Mouse (Mus musculus) hindbrain, embryonic 13.5 days (tissue): Measurements from ENCODE around the gene Orai2. TPM values are rescaled to one million over a fixed set of nuclear protein-coding genes. Genes with fewer than 3 reads are reported as not detected.

ENCODE experiments used
- ATAC-seq: fragments of 200-750 bp; cut with Nextera tagmentation; 2 replicates; pipeline ENCODE4 v1.8.0; 2017; ENCODE audit warnings: moderate TSS enrichment; ENCODE audit not compliant: low FRiP score
- H3K27ac ChIP-seq: fragments of 300-500 bp; sonication (generic); 2 replicates; pipeline ENCODE4 v1.5.1; 2015; ENCODE audit warnings: inconsistent platforms, mild to moderate bottlenecking, moderate library complexity
- H3K27me3 ChIP-seq: fragments of 300-500 bp; sonication (generic); 2 replicates; pipeline ENCODE4 v1.6.1; 2015; ENCODE audit warnings: mild to moderate bottlenecking, inconsistent platforms
- H3K36me3 ChIP-seq: fragments of 300-500 bp; sonication (generic); 2 replicates; pipeline ENCODE4 v1.6.1; 2015; ENCODE audit warnings: mild to moderate bottlenecking, inconsistent platforms
- H3K4me1 ChIP-seq: fragments of 300-500 bp; sonication (generic); replicated peaks from 2 replicates; pipeline ENCODE4 v1.6.1; 2015; ENCODE audit warnings: inconsistent platforms
- H3K4me2 ChIP-seq: fragments of 300-500 bp; sonication (generic); 2 replicates; pipeline ENCODE4 v1.6.1; 2015; ENCODE audit warnings: inconsistent platforms, mild to moderate bottlenecking, moderate library complexity
- H3K4me3 ChIP-seq: fragments of 300-500 bp; sonication (generic); 2 replicates; pipeline ENCODE4 v1.5.1; 2015; ENCODE audit warnings: mild to moderate bottlenecking, inconsistent platforms
- H3K9ac ChIP-seq: fragments of 300-500 bp; sonication (generic); 2 replicates; pipeline ENCODE4 v1.6.1; 2015; ENCODE audit warnings: mild to moderate bottlenecking, inconsistent platforms
- H3K9me3 ChIP-seq: fragments of 300-500 bp; sonication (generic); 2 replicates; pipeline ENCODE4 v1.6.1; 2016; ENCODE audit warnings: inconsistent platforms
- WGBS: fragments of 180-500 bp; shearing (Covaris S2); methylation state at CpG from one replicate; pipeline ENCODE4 v1.1.7; 2015; 5-methylcytosine and 5-hydroxymethylcytosine counted together
- polyA plus RNA-seq: library from polyadenylated mRNA; unstranded; fragments of >200 nt; fragmentation: Nextera tagmentation; extraction: Ambion mirVana; gene quantifications from 2 replicates; pipeline ENCODE4 v1.2.1, GENCODE M21; 2015

The Orai2 gene
- polyA plus RNA-seq, 1 experiment from 2014 or later: 34.0 TPM

GRCm38 (mm10) chr5:136199526-136199925, 29.0 kb upstream of the Orai2 start:
- peak overlapping the region; percentile 98 for H3K4me3 ChIP-seq
- H3K9me3 ChIP-seq: 0 out of 2 replicates have a peak, but pooled peaks cover 3% of the 10 kb centered on the region
- H3K4me2 ChIP-seq: peak overlapping the region; percentile 95
- peaks cover 18% of the 10 kb centered on the region for H3K4me1 ChIP-seq
- peak overlapping the region; percentile 94 for H3K9ac ChIP-seq
- H3K36me3 ChIP-seq: peaks cover 26% of the 10 kb centered on the region
- ATAC-seq: no peak
- no peaks in the 10 kb centered on the region for H3K27me3 ChIP-seq
- 32% methylated on average over 11 of the region's 11 CpGs for WGBS
- H3K27ac ChIP-seq: peak overlapping the region; percentile 89; the same call in 1 of the 2 replicates

- Histone ChIP-seq H3K9ac (peak within 1 kb of the TSS; percentile 94), H3K9me3 (0 out of 2 replicates have a peak, but pooled peaks cover 3% of the 10 kb centered on the region), H3K4me2 (peak within 1 kb of the TSS; percentile 95), H3K4me1 (peaks cover 18% of the 10 kb centered on the region), H3K27me3 (no peaks in the 10 kb centered on the region), H3K36me3 (peaks cover 34% of the 10 kb centered on the region), H3K27ac (peak within 1 kb of the TSS; percentile 89), H3K4me3 (peak within 1 kb of the TSS; percentile 98)
- ATAC-seq: peak; percentile 87
- under 1% methylated on average over 59 of the region's 62 CpGs for WGBS
These were observed 28.2 kb upstream of the Orai2 start, which contains the start of gene Prkrip1 for GRCm38 (mm10) chr5:136198474-136199391. Prkrip1 (minus strand) TSS chr5:136198963.

GRCm38 (mm10) chr5:136191870-136192269, 21.4 kb upstream of the Orai2 start:
- Histone ChIP-seq H3K4me3 (no peak overlapping the region), H3K4me1 (no peaks in the 10 kb centered on the region), H3K27me3 (no peaks in the 10 kb centered on the region), H3K9ac (no peak overlapping the region), H3K27ac (no peak overlapping the region), H3K36me3 (peaks cover 95% of the 10 kb centered on the region), H3K9me3 (0 out of 2 replicates have a peak, but pooled peaks cover 3% of the 10 kb centered on the region), H3K4me2 (no peak overlapping the region)
- WGBS: 90% methylated on average over 7 of the region's 7 CpGs
- no peak for ATAC-seq

- Histone ChIP-seq H3K4me1 (no peaks in the 10 kb centered on the region), H3K27me3 (no peaks in the 10 kb centered on the region), H3K4me2 (no peak overlapping the region), H3K27ac (no peak overlapping the region), H3K9me3 (no peaks in the 10 kb centered on the region), H3K36me3 (peaks cover 81% of the 10 kb centered on the region), H3K9ac (no peak overlapping the region), H3K4me3 (no peak overlapping the region)
- ATAC-seq: no peak
- 45% methylated on average over 4 of the region's 4 CpGs for WGBS
These were observed 16.2 kb upstream of the Orai2 start for GRCm38 (mm10) chr5:136186723-136187122.

GRCm38 (mm10) chr5:136183766-136184165, 13.3 kb upstream of the Orai2 start:
- Histone ChIP-seq H3K9me3 (no peaks in the 10 kb centered on the region), H3K27me3 (no peaks in the 10 kb centered on the region), H3K36me3 (peaks cover 82% of the 10 kb centered on the region), H3K4me3 (no peak overlapping the region), H3K27ac (no peak overlapping the region), H3K9ac (no peak overlapping the region), H3K4me1 (no peaks in the 10 kb centered on the region), H3K4me2 (no peak overlapping the region)
- no peak for ATAC-seq
- 96% methylated on average over 7 of the region's 7 CpGs for WGBS

- no peak overlapping the region for H3K27ac ChIP-seq
- H3K4me1 ChIP-seq: no peaks in the 10 kb centered on the region
- peaks cover 82% of the 10 kb centered on the region for H3K36me3 ChIP-seq
- ATAC-seq: no peak
- H3K27me3 ChIP-seq: no peaks in the 10 kb centered on the region
- H3K4me2 ChIP-seq: no peak overlapping the region
- H3K9ac ChIP-seq: no peak overlapping the region
- H3K4me3 ChIP-seq: no peak overlapping the region
- WGBS: 94% methylated on average over 4 of the region's 4 CpGs
- no peaks in the 10 kb centered on the region for H3K9me3 ChIP-seq
These were observed 12.3 kb upstream of the Orai2 start for GRCm38 (mm10) chr5:136182830-136183229.

- H3K36me3 ChIP-seq: peaks cover 84% of the 10 kb centered on the region
- H3K4me3 ChIP-seq: no peak overlapping the region
- WGBS: 89% methylated on average over 6 of the region's 6 CpGs
- H3K27me3 ChIP-seq: no peaks in the 10 kb centered on the region
- no peak overlapping the region for H3K9ac ChIP-seq
- no peak for ATAC-seq
- no peak overlapping the region for H3K4me2 ChIP-seq
- H3K27ac ChIP-seq: no peak overlapping the region
- H3K4me1 ChIP-seq: no peaks in the 10 kb centered on the region
- no peaks in the 10 kb centered on the region for H3K9me3 ChIP-seq
These were observed 11.5 kb upstream of the Orai2 start for GRCm38 (mm10) chr5:136182049-136182448.

GRCm38 (mm10) chr5:136181197-136181596, 10.7 kb upstream of the Orai2 start:
- no peak overlapping the region for H3K4me2 ChIP-seq
- H3K27ac ChIP-seq: no peak overlapping the region
- ATAC-seq: no peak
- no peaks in the 10 kb centered on the region for H3K9me3 ChIP-seq
- H3K27me3 ChIP-seq: no peaks in the 10 kb centered on the region
- no peak overlapping the region for H3K4me3 ChIP-seq
- H3K36me3 ChIP-seq: peaks cover 81% of the 10 kb centered on the region
- 90% methylated on average over 6 of the region's 6 CpGs for WGBS
- no peak overlapping the region for H3K9ac ChIP-seq
- no peaks in the 10 kb centered on the region for H3K4me1 ChIP-seq

- Histone ChIP-seq H3K4me1 (0 out of 2 replicates have a peak, but pooled peaks cover under 1% of the 10 kb centered on the region), H3K36me3 (peaks cover 69% of the 10 kb centered on the region), H3K9ac (no peak overlapping the region), H3K27me3 (no peaks in the 10 kb centered on the region), H3K27ac (no peak overlapping the region), H3K4me2 (no peak overlapping the region), H3K9me3 (no peaks in the 10 kb centered on the region), H3K4me3 (no peak overlapping the region)
- WGBS: 78% methylated on average over 5 of the region's 5 CpGs
- no peak for ATAC-seq
These were observed 9.1 kb upstream of the Orai2 start for GRCm38 (mm10) chr5:136179594-136179993.

GRCm38 (mm10) chr5:136173606-136174463, 3.3 kb upstream of the Orai2 start:
- Histone ChIP-seq H3K36me3 (peaks cover 19% of the 10 kb centered on the region), H3K4me3 (no peak overlapping the region), H3K27ac (peak overlapping the region; percentile 60), H3K9me3 (no peaks in the 10 kb centered on the region), H3K9ac (no peak overlapping the region), H3K27me3 (no peaks in the 10 kb centered on the region), H3K4me1 (peaks cover 30% of the 10 kb centered on the region), H3K4me2 (peak overlapping the region; percentile 0; the same call in 1 of the 2 replicates)
- 49% methylated on average over 9 of the region's 9 CpGs for WGBS
- no peak for ATAC-seq

- Histone ChIP-seq H3K9ac (no peak overlapping the region), H3K27me3 (no peaks in the 10 kb centered on the region), H3K36me3 (peaks cover 15% of the 10 kb centered on the region), H3K4me3 (no peak overlapping the region), H3K4me2 (no peak overlapping the region), H3K9me3 (peaks cover 4% of the 10 kb centered on the region; the same call in 1 of the 2 replicates), H3K4me1 (peaks cover 30% of the 10 kb centered on the region), H3K27ac (no peak overlapping the region)
- ATAC-seq: no peak
- WGBS: 83% methylated on average over 9 of the region's 9 CpGs
These were observed 2.4 kb upstream of the Orai2 start for GRCm38 (mm10) chr5:136172939-136173338.
